In genomic region chrX:101429142-101429949, GRCm38 (mm10) we compare ENCODE assay signal across 8 mouse cellular contexts. TPM values are rescaled to one million over a fixed set of nuclear protein-coding genes. Genes with fewer than 3 reads are reported as not detected.
DNase-seq lines count a peak whose midpoint lies in the region; ATAC-seq lines count a peak whose summit lies in the region.

TSS of gene Nono (plus strand) at chrX:101429318.

- peak; percentile 96 for ATAC-seq in hindbrain, embryonic 11.5 days (ENCODE audit: low FRiP score)

- H3K27me3 ChIP-seq in hindbrain, embryonic 11.5 days (ENCODE audit: control insufficient read depth, insufficient read depth, low read length) = 0 out of 2 replicates have a peak, but pooled peaks cover 2% of the 10 kb centered on the region

- peak; percentile 97 for DNase-seq in Muller cell, postnatal 12 days (ENCODE audit: inconsistent ontology term)
- peak; percentile 92 for DNase-seq in cerebellum, adult 9-11 months
- DNase-seq in frontal cortex, adult 2 months (ENCODE audit: extremely low spot score in 1 of 2, low spot score in 1 of 2) = peak; percentile 87 to 88
- peak; percentile 91 for DNase-seq in hindbrain, embryonic 11.5 days (ENCODE audit: low spot score)
- peak; percentile 71 to 76 for DNase-seq in layer of hippocampus, postnatal 10 days (ENCODE audit: low spot score in 2 of 2)
- peak; percentile 93 for DNase-seq in lung, postnatal 10 days
- peak; percentile 69 for DNase-seq in ovary, postnatal 36 days (ENCODE audit: low spot score)
- peak; percentile 83 for DNase-seq in thymus, postnatal 25 days

- H3K9me3 ChIP-seq in hindbrain, embryonic 11.5 days (ENCODE audit: control insufficient read depth, low read length) = no peaks in the 10 kb centered on the region

- H3K4me1 ChIP-seq in hindbrain, embryonic 11.5 days (replicated peaks; ENCODE audit: control insufficient read depth, insufficient read depth, low read length) = no peaks in the 10 kb centered on the region

- H3K27ac ChIP-seq in hindbrain, embryonic 11.5 days (ENCODE audit: low read depth, low read length) = peak within 1 kb of the TSS; percentile 94

- H3K36me3 ChIP-seq in hindbrain, embryonic 11.5 days (ENCODE audit: control insufficient read depth, insufficient read depth, low read length) = no peaks in the 10 kb centered on the region

- H3K9ac ChIP-seq in hindbrain, embryonic 11.5 days (ENCODE audit: low read depth, low read length) = peak within 1 kb of the TSS; percentile 88

- H3K4me3 ChIP-seq in hindbrain, embryonic 11.5 days (ENCODE audit: low read depth, low read length) = peak within 1 kb of the TSS; percentile 63

- H3K4me2 ChIP-seq in hindbrain, embryonic 11.5 days (replicated peaks; ENCODE audit: low read depth, low read length) = peak within 1 kb of the TSS; percentile 51

- WGBS in hindbrain, embryonic 11.5 days = 10% methylated on average over 49 of the region's 51 CpGs

RNA-seq across cellular contexts. Expression of gene Nono, which starts in this region (rescaled TPM):
- 157 and 159 TPM in 2 replicates for polyA plus RNA-seq in frontal cortex, adult 2 months (2012; rRNA removed)
- 550 and 663 TPM in 2 replicates for polyA plus RNA-seq in hindbrain, embryonic 11.5 days (2014; fragmentation: Nextera tagmentation; extraction: Ambion mirVana)
- 100 to 1,000 TPM; 157 to 193 TPM for total RNA-seq in layer of hippocampus, postnatal 10 days (2021)

Comparison
In these comparisons a context has a peak if more than half of its experiments do, and no peak if none do; other contexts are left out.
1. Peak in every context shown above with its lines: DNase-seq, ATAC-seq, H3K4me3 ChIP-seq and H3K27ac ChIP-seq.